Comparison of ENCODE assay signal across 12 mouse cellular contexts in the genomic region with DNA sequence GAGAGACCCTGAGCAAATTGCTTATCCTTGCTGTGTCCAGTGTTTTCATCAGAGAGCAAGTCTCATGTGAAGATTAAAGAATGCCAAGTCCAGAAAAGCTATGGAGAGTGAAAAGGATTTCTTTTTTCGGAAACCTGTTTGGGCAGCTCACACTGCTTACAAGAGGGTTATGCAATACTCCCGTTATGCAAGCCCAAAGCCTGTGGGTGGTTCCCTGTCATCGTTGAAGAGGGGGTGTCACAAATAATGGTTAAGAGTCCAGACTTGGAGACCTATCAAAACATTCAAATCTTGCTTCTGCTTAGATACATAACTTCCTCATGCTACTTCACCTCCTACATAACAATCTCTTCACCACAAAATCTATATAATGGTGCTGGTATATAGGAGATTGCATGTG.
A peak's percentile ranks its signal among the peaks of the same experiment; 100 is the strongest.
DNase-seq lines count a peak whose midpoint lies in the region; ATAC-seq lines count a peak whose summit lies in the region.
"Had no signal": no experiment of that assay in that cellular context is flagged by ENCODE, and none has a peak within 500 bp of the region (broad histone marks: within the 10 kb centered on the region; RNA-seq: fewer than 3 reads in every experiment).

No protein-coding gene starts in this region.

- H3K9ac ChIP-seq in heart, embryonic 11.5 days (ENCODE audit: low read depth, low read length), result no peak overlapping the region
- no peak overlapping the region for H3K9ac ChIP-seq in forebrain, embryonic 13.5 days
- H3K9ac ChIP-seq: limb, embryonic 12.5 days had no signal

- ATAC-seq in heart, embryonic 11.5 days (replicated peaks; ENCODE audit: insufficient number of reproducible peaks, low FRiP score, low TSS enrichment), result no peak
- ATAC-seq in forebrain, embryonic 13.5 days, result no peak

- H3K27me3 ChIP-seq in heart, embryonic 11.5 days (ENCODE audit: control insufficient read depth, insufficient read depth, low read length), result no peaks in the 10 kb centered on the region
- H3K27me3 ChIP-seq in forebrain, embryonic 13.5 days, result no peaks in the 10 kb centered on the region
- H3K27me3 ChIP-seq: CH12.LX; limb, embryonic 12.5 days had no signal

- H3K9me3 ChIP-seq in heart, embryonic 11.5 days (replicated peaks; ENCODE audit: control insufficient read depth, low read length), result no peaks in the 10 kb centered on the region
- H3K9me3 ChIP-seq in forebrain, embryonic 13.5 days (replicated peaks), result no peaks in the 10 kb centered on the region
- H3K9me3 ChIP-seq: limb, embryonic 12.5 days; midbrain, embryonic 10.5 days had no signal

- H3K27ac ChIP-seq in heart, embryonic 11.5 days (ENCODE audit: low read depth, low read length), result no peak overlapping the region
- H3K27ac ChIP-seq in forebrain, embryonic 13.5 days, result no peak overlapping the region
- H3K27ac ChIP-seq: limb, embryonic 12.5 days; midbrain, embryonic 10.5 days had no signal

- no peak overlapping the region for H3K4me2 ChIP-seq in heart, embryonic 11.5 days
- H3K4me2 ChIP-seq in forebrain, embryonic 13.5 days, result no peak overlapping the region
- H3K4me2 ChIP-seq: limb, embryonic 12.5 days had no signal

- H3K4me1 ChIP-seq in heart, embryonic 11.5 days (ENCODE audit: control insufficient read depth, insufficient read depth, low read length), result no peaks in the 10 kb centered on the region
- H3K4me1 ChIP-seq in forebrain, embryonic 13.5 days, result no peaks in the 10 kb centered on the region
- H3K4me1 ChIP-seq: limb, embryonic 12.5 days; midbrain, embryonic 10.5 days had no signal

- H3K36me3 ChIP-seq in heart, embryonic 11.5 days (ENCODE audit: control insufficient read depth, insufficient read depth, low read length), result no peaks in the 10 kb centered on the region
- H3K36me3 ChIP-seq in forebrain, embryonic 13.5 days (ENCODE audit: poor library complexity, severe bottlenecking), result no peaks in the 10 kb centered on the region
- H3K36me3 ChIP-seq: limb, embryonic 12.5 days; midbrain, embryonic 10.5 days had no signal

- no peak overlapping the region for H3K4me3 ChIP-seq in heart, embryonic 11.5 days (ENCODE audit: low read depth, low read length)
- H3K4me3 ChIP-seq in forebrain, embryonic 13.5 days, result no peak overlapping the region
- H3K4me3 ChIP-seq: limb, embryonic 12.5 days; midbrain, embryonic 10.5 days had no signal

- 72% methylated on average over 3 of the region's 3 CpGs for WGBS in heart, embryonic 11.5 days (ENCODE audit: insufficient replicate concordance)
- 79% methylated on average over 3 of the region's 3 CpGs for WGBS in forebrain, embryonic 13.5 days

- peak; percentile 46 to 48 for DNase-seq in heart, adult 9 months (ENCODE audit: low spot score in 2 of 2)
- peak; percentile 7 to 20 for DNase-seq in urinary bladder, adult 18-20 months (ENCODE audit: low spot score in 2 of 2)
- DNase-seq in urinary bladder, adult 2 months (ENCODE audit: low spot score), result no peak
- DNase-seq in left cerebral cortex, adult 8-10 months (ENCODE audit: low spot score in 2 of 2), result peak; percentile 29 to 81
- DNase-seq in telencephalon, adult 2 months (ENCODE audit: low read depth, low spot score), result peak; percentile 91
- DNase-seq in c-Kit-positive CD71-positive TER-119-positive erythroid progenitor cells, embryonic 14.5 days (ENCODE audit: low spot score), result no peak
- DNase-seq: retina, postnatal 1 day had no signal

Comparison
In these comparisons a context has a peak if more than half of its experiments do, and no peak if none do; other contexts are left out.
1. DNase-seq: peak in heart, adult 9 months (2 of 2), urinary bladder, adult 18-20 months (2 of 2), left cerebral cortex, adult 8-10 months (2 of 2) and telencephalon, adult 2 months (single experiment); none in urinary bladder, adult 2 months (single experiment) and c-Kit-positive CD71-positive TER-119-positive erythroid progenitor cells, embryonic 14.5 days (single experiment).